Mouse (Mus musculus): ENCODE data around the gene Pnliprp1. TPM values are rescaled to one million over a fixed set of nuclear protein-coding genes. Genes with fewer than 3 reads are reported as not detected.
A peak's percentile ranks its signal among the peaks of the same experiment; 100 is the strongest.

The Pnliprp1 gene
- polyA plus RNA-seq, 1 experiment from 2014 or later = 25.8 TPM

- Histone ChIP-seq H3K27me3 (replicated peaks; ENCODE audit: control insufficient read depth, insufficient read depth, low read length) (no peaks in the 10 kb centered on the region), H3K36me3 (ENCODE audit: control insufficient read depth, insufficient read depth, low read length) (no peaks in the 10 kb centered on the region), H3K27ac (ENCODE audit: low read depth, low read length) (peak overlapping the region; percentile 45; the same call in 1 of the 2 replicates), H3K4me3 (ENCODE audit: low read depth, low read length) (no peak overlapping the region), H3K4me2 (no peak overlapping the region), H3K9ac (ENCODE audit: low read depth, low read length) (no peak overlapping the region), H3K9me3 (ENCODE audit: control insufficient read depth, low read length) (no peaks in the 10 kb centered on the region), H3K4me1 (replicated peaks; ENCODE audit: control insufficient read depth, insufficient read depth, low read length) (peaks cover 5% of the 10 kb centered on the region; the same call in 1 of the 2 replicates)
- 63% methylated on average over 5 of the region's 5 CpGs for whole genome bisulfite sequencing
- ATAC-seq (replicated peaks; ENCODE audit: low FRiP score) = no peak
- DNase-seq (ENCODE audit: low spot score) = no peak
These were observed 931 bp upstream of the Pnliprp1 start for GRCm38 (mm10) chr19:58727756-58728155.

- Histone ChIP-seq H3K4me3 (ENCODE audit: low read depth, low read length) (no peak overlapping the region), H3K9ac (ENCODE audit: low read depth, low read length) (no peak overlapping the region), H3K27ac (ENCODE audit: low read depth, low read length) (no peak overlapping the region), H3K27me3 (replicated peaks; ENCODE audit: control insufficient read depth, insufficient read depth, low read length) (no peaks in the 10 kb centered on the region), H3K36me3 (ENCODE audit: control insufficient read depth, insufficient read depth, low read length) (no peaks in the 10 kb centered on the region), H3K4me1 (replicated peaks; ENCODE audit: control insufficient read depth, insufficient read depth, low read length) (no peaks in the 10 kb centered on the region), H3K4me2 (no peak overlapping the region), H3K9me3 (ENCODE audit: control insufficient read depth, low read length) (no peaks in the 10 kb centered on the region)
- ATAC-seq (replicated peaks; ENCODE audit: low FRiP score) = no peak
- WGBS = 69% methylated on average over 6 of the region's 6 CpGs
- DNase-seq (ENCODE audit: low spot score) = no peak
These were observed 4.5 kb downstream of the Pnliprp1 start for GRCm38 (mm10) chr19:58733216-58733615.

- H3K27me3 ChIP-seq (replicated peaks; ENCODE audit: control insufficient read depth, insufficient read depth, low read length) = no peaks in the 10 kb centered on the region
- 74% methylated on average over 4 of the region's 4 CpGs for WGBS
- H3K4me3 ChIP-seq (ENCODE audit: low read depth, low read length) = no peak overlapping the region
- no peaks in the 10 kb centered on the region for H3K36me3 ChIP-seq (ENCODE audit: control insufficient read depth, insufficient read depth, low read length)
- H3K27ac ChIP-seq (ENCODE audit: low read depth, low read length) = no peak overlapping the region
- ATAC-seq (replicated peaks; ENCODE audit: low FRiP score) (no peak), DNase-seq (ENCODE audit: low spot score) (no peak)
- H3K4me2 ChIP-seq = no peak overlapping the region
- H3K4me1 ChIP-seq (replicated peaks; ENCODE audit: control insufficient read depth, insufficient read depth, low read length) = no peaks in the 10 kb centered on the region
- H3K9me3 ChIP-seq (ENCODE audit: control insufficient read depth, low read length) = no peaks in the 10 kb centered on the region
- no peak overlapping the region for H3K9ac ChIP-seq (ENCODE audit: low read depth, low read length)
These were observed 9.4 kb downstream of the Pnliprp1 start for GRCm38 (mm10) chr19:58738111-58738510.

GRCm38 (mm10) chr19:58741036-58741435 lies 12.3 kb downstream of the Pnliprp1 start:
- no peaks in the 10 kb centered on the region for H3K27me3 ChIP-seq (replicated peaks; ENCODE audit: control insufficient read depth, insufficient read depth, low read length)
- no peak overlapping the region for H3K9ac ChIP-seq (ENCODE audit: low read depth, low read length)
- H3K27ac ChIP-seq (ENCODE audit: low read depth, low read length) = no peak overlapping the region
- H3K4me2 ChIP-seq = no peak overlapping the region
- no peak overlapping the region for H3K4me3 ChIP-seq (ENCODE audit: low read depth, low read length)
- WGBS = 77% methylated on average over 6 of the region's 6 CpGs
- ATAC-seq (replicated peaks; ENCODE audit: low FRiP score) = no peak
- no peaks in the 10 kb centered on the region for H3K9me3 ChIP-seq (ENCODE audit: control insufficient read depth, low read length)
- DNase-seq (ENCODE audit: low spot score) = no peak
- no peaks in the 10 kb centered on the region for H3K4me1 ChIP-seq (replicated peaks; ENCODE audit: control insufficient read depth, insufficient read depth, low read length)
- no peaks in the 10 kb centered on the region for H3K36me3 ChIP-seq (ENCODE audit: control insufficient read depth, insufficient read depth, low read length)

- Histone ChIP-seq H3K4me2 (no peak overlapping the region), H3K27me3 (replicated peaks; ENCODE audit: control insufficient read depth, insufficient read depth, low read length) (no peaks in the 10 kb centered on the region), H3K27ac (ENCODE audit: low read depth, low read length) (no peak overlapping the region), H3K4me1 (replicated peaks; ENCODE audit: control insufficient read depth, insufficient read depth, low read length) (no peaks in the 10 kb centered on the region), H3K9ac (ENCODE audit: low read depth, low read length) (no peak overlapping the region), H3K9me3 (ENCODE audit: control insufficient read depth, low read length) (no peaks in the 10 kb centered on the region), H3K36me3 (ENCODE audit: control insufficient read depth, insufficient read depth, low read length) (no peaks in the 10 kb centered on the region), H3K4me3 (ENCODE audit: low read depth, low read length) (no peak overlapping the region)
- no peak for ATAC-seq (replicated peaks; ENCODE audit: low FRiP score)
- no peak for DNase-seq (ENCODE audit: low spot score)
- WGBS = 81% methylated on average over 4 of the region's 4 CpGs
These were observed 14.0 kb downstream of the Pnliprp1 start for GRCm38 (mm10) chr19:58742711-58743110.

- H3K9ac ChIP-seq (ENCODE audit: low read depth, low read length) = no peak overlapping the region
- DNase-seq (ENCODE audit: low spot score) (no peak), ATAC-seq (replicated peaks; ENCODE audit: low FRiP score) (no peak)
- no peaks in the 10 kb centered on the region for H3K27me3 ChIP-seq (replicated peaks; ENCODE audit: control insufficient read depth, insufficient read depth, low read length)
- no peak overlapping the region for H3K4me2 ChIP-seq
- no peaks in the 10 kb centered on the region for H3K9me3 ChIP-seq (ENCODE audit: control insufficient read depth, low read length)
- 55% methylated on average over 4 of the region's 4 CpGs for WGBS
- no peak overlapping the region for H3K27ac ChIP-seq (ENCODE audit: low read depth, low read length)
- no peak overlapping the region for H3K4me3 ChIP-seq (ENCODE audit: low read depth, low read length)
- no peaks in the 10 kb centered on the region for H3K4me1 ChIP-seq (replicated peaks; ENCODE audit: control insufficient read depth, insufficient read depth, low read length)
- no peaks in the 10 kb centered on the region for H3K36me3 ChIP-seq (ENCODE audit: control insufficient read depth, insufficient read depth, low read length)
These were observed 15.0 kb downstream of the Pnliprp1 start for GRCm38 (mm10) chr19:58743736-58744135.

GRCm38 (mm10) chr19:58747498-58748000 lies 18.9 kb downstream of the Pnliprp1 start:
- no peak overlapping the region for H3K9ac ChIP-seq (ENCODE audit: low read depth, low read length)
- DNase-seq (ENCODE audit: low spot score) = no peak
- WGBS = 80% methylated on average over 9 of the region's 9 CpGs

GRCm38 (mm10) chr19:58750822-58751221 lies 22.1 kb downstream of the Pnliprp1 start:
- Histone ChIP-seq H3K4me2 (no peak overlapping the region), H3K4me1 (replicated peaks; ENCODE audit: control insufficient read depth, insufficient read depth, low read length) (no peaks in the 10 kb centered on the region), H3K27me3 (replicated peaks; ENCODE audit: control insufficient read depth, insufficient read depth, low read length) (no peaks in the 10 kb centered on the region), H3K9ac (ENCODE audit: low read depth, low read length) (no peak overlapping the region), H3K4me3 (ENCODE audit: low read depth, low read length) (no peak overlapping the region), H3K9me3 (ENCODE audit: control insufficient read depth, low read length) (no peaks in the 10 kb centered on the region), H3K36me3 (ENCODE audit: control insufficient read depth, insufficient read depth, low read length) (no peaks in the 10 kb centered on the region), H3K27ac (ENCODE audit: low read depth, low read length) (no peak overlapping the region)
- no peak for DNase-seq (ENCODE audit: low spot score)
- no peak for ATAC-seq (replicated peaks; ENCODE audit: low FRiP score)
- 84% methylated on average over 2 of the region's 2 CpGs for WGBS

More at GRCm38 (mm10) chr19:58747498-58748000, 18.9 kb downstream of the Pnliprp1 start:
- Histone ChIP-seq H3K27ac (ENCODE audit: low read depth, low read length) (no peak overlapping the region), H3K9me3 (ENCODE audit: control insufficient read depth, low read length) (no peaks in the 10 kb centered on the region), H3K27me3 (replicated peaks; ENCODE audit: control insufficient read depth, insufficient read depth, low read length) (no peaks in the 10 kb centered on the region), H3K4me1 (replicated peaks; ENCODE audit: control insufficient read depth, insufficient read depth, low read length) (no peaks in the 10 kb centered on the region), H3K4me2 (no peak overlapping the region), H3K4me3 (ENCODE audit: low read depth, low read length) (no peak overlapping the region), H3K36me3 (ENCODE audit: control insufficient read depth, insufficient read depth, low read length) (no peaks in the 10 kb centered on the region)
- no peak for ATAC-seq (replicated peaks; ENCODE audit: low FRiP score)

- Histone ChIP-seq H3K4me2 (no peak overlapping the region), H3K4me1 (replicated peaks; ENCODE audit: control insufficient read depth, insufficient read depth, low read length) (no peaks in the 10 kb centered on the region), H3K9ac (ENCODE audit: low read depth, low read length) (no peak overlapping the region), H3K9me3 (ENCODE audit: control insufficient read depth, low read length) (no peaks in the 10 kb centered on the region), H3K27me3 (replicated peaks; ENCODE audit: control insufficient read depth, insufficient read depth, low read length) (no peaks in the 10 kb centered on the region), H3K36me3 (ENCODE audit: control insufficient read depth, insufficient read depth, low read length) (no peaks in the 10 kb centered on the region), H3K27ac (ENCODE audit: low read depth, low read length) (no peak overlapping the region), H3K4me3 (ENCODE audit: low read depth, low read length) (no peak overlapping the region)
- DNase-seq (ENCODE audit: low spot score) = no peak
- 52% methylated on average over 2 of the region's 2 CpGs for WGBS
- ATAC-seq (replicated peaks; ENCODE audit: low FRiP score) = no peak
These were observed 22.8 kb downstream of the Pnliprp1 start for GRCm38 (mm10) chr19:58751504-58751903.

Measured in liver, embryonic 11.5 days (tissue).